Mouse (Mus musculus) CH12.LX (cell line): Measurements from ENCODE around the gene Dmp1. TPM values are rescaled to one million over a fixed set of nuclear protein-coding genes. Genes with fewer than 3 reads are reported as not detected.

Experiments used
- DNase-seq: peaks from one replicate; pipeline ENCODE4 v3.0.0-alpha.2; 2013; ENCODE audit errors: extremely low read depth
- H3K27ac ChIP-seq: 2 replicates; pipeline ENCODE4 v1.5.1; 2012; ENCODE audit warnings: low read depth, mild to moderate bottlenecking, control low read depth, moderate library complexity; ENCODE audit not compliant: insufficient read depth
- H3K27me3 ChIP-seq: replicated peaks from 2 replicates; pipeline ENCODE3; 2012; ENCODE audit warnings: inconsistent platforms
- H3K36me3 ChIP-seq, 2 experiments: replicated peaks in 1 of 2; 2 replicates each; pipeline versions ENCODE3 to v1.6.1; 2012; ENCODE audit warnings: inconsistent platforms in 1 of 2, low read length in 1 of 2, mild to moderate bottlenecking in 1 of 2, mixed read lengths in 1 of 2, moderate library complexity in 1 of 2; ENCODE audit not compliant: control insufficient read depth in 1 of 2, insufficient read depth in 1 of 2
- H3K4me1 ChIP-seq, 2 experiments: 2 replicates each; pipeline ENCODE4 v1.6.1; 2012; ENCODE audit warnings: inconsistent platforms in 1 of 2, moderate library complexity in 1 of 2; ENCODE audit not compliant: insufficient read depth in 2 of 2, control insufficient read depth in 1 of 2
- H3K4me2 ChIP-seq: 2 replicates; pipeline ENCODE4 v1.6.1; 2012; ENCODE audit warnings: low read depth, mild to moderate bottlenecking, control low read depth; ENCODE audit not compliant: poor library complexity, insufficient read depth, severe bottlenecking
- H3K4me3 ChIP-seq, 3 experiments: fragments of 150-350 bp in 1 of 3; sonication (generic) in 1 of 3; replicated peaks in 1 of 3; 2 replicates each; pipeline versions ENCODE3 to v1.5.1; 2011 to 2012; ENCODE audit warnings: low read depth in 2 of 3, low read length in 2 of 3, mild to moderate bottlenecking in 2 of 3, moderate library complexity in 2 of 3, control low read depth in 1 of 3, improper control_type of control experiment in 1 of 3, inconsistent platforms in 1 of 3, mixed read lengths in 1 of 3; ENCODE audit not compliant: poor library complexity in 1 of 3
- H3K79me2 ChIP-seq: replicated peaks from 2 replicates; pipeline ENCODE4 v1.6.1; 2012; ENCODE audit warnings: mild to moderate bottlenecking, moderate library complexity; ENCODE audit not compliant: control insufficient read depth, poor library complexity, insufficient read depth, severe bottlenecking; ENCODE audit errors: extremely low read depth
- H3K9ac ChIP-seq: 2 replicates; pipeline ENCODE4 v1.6.1; 2012; ENCODE audit warnings: low read depth, mild to moderate bottlenecking, control low read depth, moderate library complexity; ENCODE audit not compliant: insufficient read depth
- H3K9me3 ChIP-seq: replicated peaks from 2 replicates; pipeline ENCODE3; 2012; ENCODE audit warnings: low read length, inconsistent platforms, mixed read lengths
- CHD1 ChIP-seq: IDR thresholded peaks from 2 replicates; pipeline ENCODE4 v1.6.1; 2012; ENCODE audit warnings: low read depth, low read length, improper control_type of control experiment, inconsistent platforms
- CHD2 ChIP-seq: IDR thresholded peaks from 2 replicates; pipeline ENCODE4 v1.6.1; 2011; ENCODE audit warnings: low read length, improper control_type of control experiment
- E2F4 ChIP-seq: IDR thresholded peaks from 2 replicates; pipeline ENCODE4 v1.6.1; 2011; ENCODE audit warnings: low read depth, low read length, improper control_type of control experiment; ENCODE audit not compliant: insufficient replicate concordance
- ETS1 ChIP-seq: conservative IDR thresholded peaks from 2 replicates; pipeline ENCODE4 v1.6.1; 2012; ENCODE audit warnings: low read depth, mild to moderate bottlenecking, inconsistent platforms, low read length, improper control_type of control experiment, moderate library complexity
- HCFC1 ChIP-seq: IDR thresholded peaks from 2 replicates; pipeline ENCODE4 v1.6.1; 2012; ENCODE audit warnings: low read depth, mild to moderate bottlenecking, inconsistent platforms, low read length, improper control_type of control experiment
- IRF4 ChIP-seq: IDR thresholded peaks from 2 replicates; pipeline ENCODE4 v1.6.1; 2014; ENCODE audit warnings: low read depth, mild to moderate bottlenecking, inconsistent platforms, low read length, improper control_type of control experiment
- JUN ChIP-seq: IDR thresholded peaks from 2 replicates; pipeline ENCODE4 v1.6.1; 2011; ENCODE audit warnings: low read depth, mild to moderate bottlenecking, low read length, improper control_type of control experiment, moderate library complexity; ENCODE audit not compliant: insufficient read depth
- JUND ChIP-seq: conservative IDR thresholded peaks from 2 replicates; pipeline ENCODE4 v1.6.1; 2011; ENCODE audit warnings: low read depth, low read length, improper control_type of control experiment
- KAT2A ChIP-seq: IDR thresholded peaks from 2 replicates; pipeline ENCODE4 v1.6.1; 2012; ENCODE audit warnings: low read length, improper control_type of control experiment, inconsistent platforms; ENCODE audit not compliant: insufficient replicate concordance
- MAFK ChIP-seq: IDR thresholded peaks from 2 replicates; pipeline ENCODE4 v1.6.1; 2011; ENCODE audit warnings: low read length, improper control_type of control experiment; ENCODE audit not compliant: insufficient replicate concordance
- MAZ ChIP-seq: IDR thresholded peaks from 2 replicates; pipeline ENCODE4 v1.6.1; 2012; ENCODE audit warnings: low read depth, mild to moderate bottlenecking, inconsistent platforms, low read length, improper control_type of control experiment, moderate library complexity
- MEF2A ChIP-seq: IDR thresholded peaks from 2 replicates; pipeline ENCODE4 v1.6.1; 2014; ENCODE audit warnings: low read depth, mild to moderate bottlenecking, inconsistent platforms, low read length, improper control_type of control experiment, borderline replicate concordance
- MXI1 ChIP-seq: IDR thresholded peaks from 2 replicates; pipeline ENCODE4 v1.6.1; 2011; ENCODE audit warnings: mild to moderate bottlenecking, low read depth, low read length, improper control_type of control experiment
- NRF1 ChIP-seq: IDR thresholded peaks from 2 replicates; pipeline ENCODE4 v1.6.1; 2014; ENCODE audit warnings: low read depth, mild to moderate bottlenecking, inconsistent platforms, low read length, improper control_type of control experiment, moderate library complexity
- POLR2A ChIP-seq: IDR thresholded peaks from 2 replicates; pipeline ENCODE4 v1.6.1; 2011; ENCODE audit warnings: low read depth, mild to moderate bottlenecking, improper control_type of control experiment, low read length
- POLR2AphosphoS2 ChIP-seq: IDR thresholded peaks from 2 replicates; pipeline ENCODE4 v1.6.1; 2011; ENCODE audit warnings: low read depth, low read length, improper control_type of control experiment
- RAD21 ChIP-seq: IDR thresholded peaks from 2 replicates; pipeline ENCODE4 v1.6.1; 2011; ENCODE audit warnings: low read depth, mild to moderate bottlenecking, low read length, improper control_type of control experiment, moderate library complexity
- RCOR1 ChIP-seq: conservative IDR thresholded peaks from 2 replicates; pipeline ENCODE4 v1.6.1; 2012; ENCODE audit warnings: low read depth, mild to moderate bottlenecking, inconsistent platforms, low read length, improper control_type of control experiment
- TBP ChIP-seq: conservative IDR thresholded peaks from 2 replicates; pipeline ENCODE4 v1.6.1; 2011; ENCODE audit warnings: low read depth, low read length, improper control_type of control experiment
- TCF12 ChIP-seq: IDR thresholded peaks from 2 replicates; pipeline ENCODE4 v1.6.1; 2014; ENCODE audit warnings: low read depth, mild to moderate bottlenecking, inconsistent platforms, low read length, improper control_type of control experiment
- UBTF ChIP-seq: IDR thresholded peaks from 2 replicates; pipeline ENCODE4 v1.6.1; 2012; ENCODE audit warnings: low read depth, mild to moderate bottlenecking, inconsistent platforms, low read length, improper control_type of control experiment, moderate library complexity
- USF2 ChIP-seq: conservative IDR thresholded peaks from 2 replicates; pipeline ENCODE4 v1.6.1; 2011; ENCODE audit warnings: low read depth, low read length, improper control_type of control experiment
- ZMIZ1 ChIP-seq: IDR thresholded peaks from 2 replicates; pipeline ENCODE4 v1.6.1; 2012; ENCODE audit warnings: low read depth, mild to moderate bottlenecking, inconsistent platforms, low read length, improper control_type of control experiment
- dilution Hi-C: fragments of 300-500 bp; cut with MboI; formaldehyde crosslinking; loops from 2 replicates; pipeline ENCODE4 v1.14.3; 2020; ENCODE audit warnings: low sequenced_read_pairs; ENCODE audit not compliant: extremely low pct_unique_long_range_greater_than_20kb, extremely low pct_ligation_motif_present
- in situ Hi-C: fragments of 300-500 bp; cut with MboI; formaldehyde crosslinking; loops from 3 replicates; pipeline ENCODE4 v1.14.3; 2019; ENCODE audit warnings: low sequenced_read_pairs, low pct_ligation_motif_present, low pct_unique_long_range_greater_than_20kb, mixed read lengths
- polyA plus RNA-seq: library from polyadenylated mRNA; unstranded; fragments of >175 nt; gene quantifications from 2 replicates; pipeline ENCODE4 v1.2.1, GENCODE M21; 2012; ENCODE audit warnings: low read depth; ENCODE audit not compliant: insufficient read length
- total RNA-seq, 2 experiments: library from RNA; depleted of rRNA; stranded (reverse); fragments of 300-350 nt in 1 of 2; fragments of >200 nt in 1 of 2; gene quantifications; 2 replicates each; pipeline ENCODE4 v1.2.3; 2012 to 2014

The Dmp1 gene
- total and polyA plus RNA-seq, 3 experiments = 0.12 to 0.84 TPM; not detected in 1

DNA sequence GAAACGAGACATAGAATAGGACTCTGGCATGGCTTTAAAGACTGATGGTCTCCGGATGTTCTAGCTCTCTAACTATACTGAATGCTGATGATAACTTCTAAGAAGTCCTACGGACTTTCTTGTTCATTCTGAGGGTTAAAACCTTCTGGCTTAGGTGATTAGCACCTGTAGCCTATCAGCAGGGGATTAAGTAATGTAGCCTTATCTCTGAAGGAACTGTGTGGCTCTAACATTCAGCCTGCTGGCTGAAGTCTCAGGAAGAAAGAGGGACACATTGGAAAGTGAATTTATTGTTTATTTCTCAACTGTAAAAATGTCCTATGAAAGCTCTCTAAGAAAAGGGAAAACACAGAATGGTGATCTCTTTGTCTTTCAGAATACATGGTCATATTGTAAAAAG, 21.9 kb downstream of the Dmp1 start:
- TF ChIP-seq NRF1 (no peak), CHD1 (no peak), CHD2 (no peak), MAZ (no peak), HCFC1 (no peak), MAFK (no peak)
- TF ChIP-seq, all 38 proteins: peak for 0
- Histone ChIP-seq H3K9ac (no peak overlapping the region), H3K79me2 (no peaks in the 10 kb centered on the region), H3K36me3 (no peaks in the 10 kb centered on the region), H3K27me3 (no peaks in the 10 kb centered on the region), H3K4me2 (no peak overlapping the region), H3K9me3 (peaks cover 3% of the 10 kb centered on the region), H3K4me3 (no peak overlapping the region), H3K4me1 (no peaks in the 10 kb centered on the region), H3K27ac (no peak overlapping the region)
- dilution Hi-C loops = no loop called here
- DNase-seq = no peak
- in situ Hi-C loops = loop anchor here (5.0 to 25.0 kb wide), 2 partner anchors 113 to 213 kb away; partner anchors contain the start of gene Spp1

DNA sequence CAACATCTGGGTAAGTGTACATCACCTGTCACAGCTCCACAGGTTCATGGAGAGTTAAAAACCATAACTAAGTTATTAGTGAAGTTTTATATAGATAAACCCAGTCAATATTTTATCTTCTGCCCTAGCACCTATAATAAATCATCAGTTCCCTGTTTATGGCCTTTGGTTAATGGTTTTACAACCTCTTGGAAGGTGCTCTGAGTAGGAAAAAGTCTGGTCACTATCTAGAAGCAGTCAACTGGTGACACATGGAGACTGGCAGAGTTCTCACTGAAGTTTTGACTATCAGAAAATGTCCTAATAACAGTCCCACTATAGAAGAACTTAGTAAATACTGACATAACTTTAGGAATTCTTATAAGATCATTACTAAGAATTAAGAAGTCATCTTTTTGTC, 22.3 kb downstream of the Dmp1 start:
- Histone ChIP-seq H3K27me3 (no peaks in the 10 kb centered on the region), H3K36me3 (no peaks in the 10 kb centered on the region), H3K4me1 (no peaks in the 10 kb centered on the region), H3K27ac (no peak overlapping the region), H3K9ac (no peak overlapping the region), H3K79me2 (no peaks in the 10 kb centered on the region), H3K4me3 (no peak overlapping the region), H3K9me3 (peaks cover 3% of the 10 kb centered on the region)
- TF ChIP-seq NRF1 (no peak), JUND (no peak), JUN (no peak), ZMIZ1 (no peak), IRF4 (no peak), E2F4 (no peak), UBTF (no peak), RCOR1 (no peak), KAT2A (no peak), HCFC1 (no peak), ETS1 (no peak), MEF2A (no peak), RAD21 (no peak), POLR2AphosphoS2 (no peak), USF2 (no peak), POLR2A (no peak), TBP (no peak), MXI1 (no peak), TCF12 (no peak), MAFK (no peak)
- TF ChIP-seq, all 38 proteins: peak for 0
- in situ Hi-C loops (loop anchor here (5.0 to 25.0 kb wide), 2 partner anchors 113 to 213 kb away; partner anchors contain the start of gene Spp1), dilution Hi-C loops (no loop called here)
- DNase-seq = no peak
- no peak overlapping the region for H3K4me2 ChIP-seq
